ENCODE assay signal across 22 mouse cellular contexts in the genomic region with DNA sequence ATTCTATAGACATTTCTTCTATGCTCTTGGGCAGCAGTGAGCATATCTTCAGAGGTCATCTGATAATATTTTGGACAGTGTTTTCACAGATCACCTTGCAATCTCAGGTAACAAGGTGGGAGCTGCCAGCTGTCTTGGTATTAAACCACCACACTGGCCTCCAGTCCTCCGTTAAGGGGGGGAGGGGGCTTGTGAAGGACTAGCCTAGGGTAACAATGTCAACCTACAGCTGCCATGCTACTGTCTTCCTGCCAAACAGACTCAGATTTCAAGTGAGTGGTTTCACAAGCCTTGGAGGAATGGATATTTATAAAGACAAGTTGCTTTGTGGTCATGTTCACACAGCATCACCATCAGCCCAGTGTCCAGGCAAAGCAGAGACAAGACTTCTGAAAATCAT.
DNase-seq lines count a peak whose midpoint lies in the region; ATAC-seq and TF ChIP-seq lines count a peak whose summit lies in the region.
"Had no signal": no experiment of that assay in that cellular context is flagged by ENCODE, and none has a peak within 500 bp of the region (broad histone marks: within the 10 kb centered on the region; RNA-seq: fewer than 3 reads in every experiment).

No protein-coding gene starts in this region.

- peak; percentile 25 for DNase-seq in retina, postnatal 1 day
- no peak for DNase-seq in retina, embryonic 14.5 days (ENCODE audit: low spot score)
- peak; percentile 5 for DNase-seq in 3T3-L1 (ENCODE audit: low read depth, low spot score)
- DNase-seq in layer of hippocampus, adult 2 months (ENCODE audit: low spot score in 2 of 2): no peak
- DNase-seq: adrenal gland, adult 2 months; adrenal gland, adult 8-10 months; adrenal gland, postnatal 10 days; adrenal gland, postnatal 14 days; adrenal gland, postnatal 25 days; adrenal gland, postnatal 36 days; B cell, adult 2 months; cerebellum, adult 11 months; cerebellum, adult 11-12 months; cerebellum, adult 18-20 months; cerebellum, adult 2 months had no signal

- no peak overlapping the region for H3K4me3 ChIP-seq in myocyte
- no peak overlapping the region for H3K4me3 ChIP-seq in layer of hippocampus, adult 2 months

- H3K27me3 ChIP-seq in myocyte (ENCODE audit: control insufficient read depth, insufficient read depth, insufficient read length): no peaks in the 10 kb centered on the region
- H3K27me3 ChIP-seq: CH12.LX had no signal

- ATAC-seq in megakaryocyte progenitor cell, adult 5-6 weeks (replicated peaks; ENCODE audit: poor library complexity): no peak
- ATAC-seq: activated CD4-positive, CD25-positive, alpha-beta regulatory T cell, adult 4 months; CD4-positive, CD25-positive, alpha-beta regulatory T cell, adult 4 months; Patski had no signal

- no peak overlapping the region for H3K27ac ChIP-seq in layer of hippocampus, adult 2 months

- no peak for TF ChIP-seq POLR2A in myocyte (IDR thresholded peaks at IDR 0.05; ENCODE audit: insufficient read length, low read depth)

- no peaks in the 10 kb centered on the region for H3K36me3 ChIP-seq in myocyte (ENCODE audit: control insufficient read depth, insufficient read depth)
- H3K36me3 ChIP-seq: G1E had no signal

- H3K4me2 ChIP-seq in myocyte (ENCODE audit: low read depth): peak overlapping the region; percentile 26

- no peak for TF ChIP-seq CTCF in layer of hippocampus, adult 2 months (conservative IDR thresholded peaks at IDR 0.05)

- no peak overlapping the region for H3ac ChIP-seq in myocyte (ENCODE audit: control insufficient read depth, insufficient read length)

- no peaks in the 10 kb centered on the region for H3K79me2 ChIP-seq in myocyte (ENCODE audit: control insufficient read depth, insufficient read depth)

TF ChIP-seq in myocyte, 11 proteins besides CTCF, POLR2A, EP300 and RAD21:
- peak in 2 of 3 experiments; percentile 47 to 56 for TF ChIP-seq MYOD1 (IDR thresholded peaks at IDR 0.05; ENCODE audit: control insufficient read depth in 1 of 3, insufficient read length in 2 of 3, low read depth in 2 of 3)
- TF ChIP-seq MYOG (IDR thresholded peaks at IDR 0.05; ENCODE audit: control insufficient read depth in 1 of 3, insufficient read depth in 1 of 3, insufficient read length in 2 of 3, low read depth in 2 of 3): peak in 2 of 3 experiments; percentile 33 to 60
- TF ChIP-seq TCF3 (IDR thresholded peaks at IDR 0.05; ENCODE audit: insufficient read length, low read depth): no peak
- no peak for TF ChIP-seq CEBPB (IDR thresholded peaks at IDR 0.05; ENCODE audit: insufficient read depth, poor library complexity, severe bottlenecking)
- no peak for TF ChIP-seq USF1 (IDR thresholded peaks at IDR 0.05; ENCODE audit: low read depth)

Comparison
In these comparisons a context has a peak if more than half of its experiments do, and no peak if none do; other contexts are left out.
1. DNase-seq: peak in retina, postnatal 1 day (single experiment) and 3T3-L1 (single experiment); none in retina, embryonic 14.5 days (single experiment) and layer of hippocampus, adult 2 months (0 of 2).